Mouse (Mus musculus): ENCODE results near the gene Cacna2d4.

Gene Cacna2d4

GRCm38 (mm10) chr6:119224451-119225195, 11.7 kb upstream of the Cacna2d4 start:
- no peak for DNase-seq

- no peak for DNase-seq
Measured at GRCm38 (mm10) chr6:119225226-119225625, 11.1 kb upstream of the Cacna2d4 start.

- DNase-seq, result no peak
Measured at GRCm38 (mm10) chr6:119225731-119226130, 10.6 kb upstream of the Cacna2d4 start.

DNA sequence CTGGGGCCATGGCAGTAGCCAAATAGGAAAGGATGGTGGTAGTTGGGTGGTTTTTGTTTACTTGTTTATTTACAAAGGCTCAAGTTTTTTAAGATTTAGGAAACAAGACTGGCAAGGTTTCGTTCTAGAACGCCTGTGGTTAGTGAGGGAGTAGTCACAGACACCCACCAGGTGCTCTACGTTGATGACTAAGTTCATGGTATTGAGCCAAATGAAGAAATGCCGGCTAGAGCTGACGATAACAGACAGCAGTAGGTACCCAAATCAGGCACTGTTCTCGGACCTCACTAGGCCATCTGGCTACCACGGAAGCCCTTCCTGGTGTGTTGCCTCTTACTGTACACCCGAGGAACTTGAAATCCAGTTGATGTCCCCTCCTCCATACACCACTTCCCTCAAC, 9.3 kb upstream of the Cacna2d4 start:
- DNase-seq, result no peak

GRCm38 (mm10) chr6:119228861-119229603, 7.3 kb upstream of the Cacna2d4 start:
- DNase-seq, result no peak

- DNase-seq, result peak; percentile 37
Measured at GRCm38 (mm10) chr6:119233066-119233465, 3.3 kb upstream of the Cacna2d4 start.

DNA sequence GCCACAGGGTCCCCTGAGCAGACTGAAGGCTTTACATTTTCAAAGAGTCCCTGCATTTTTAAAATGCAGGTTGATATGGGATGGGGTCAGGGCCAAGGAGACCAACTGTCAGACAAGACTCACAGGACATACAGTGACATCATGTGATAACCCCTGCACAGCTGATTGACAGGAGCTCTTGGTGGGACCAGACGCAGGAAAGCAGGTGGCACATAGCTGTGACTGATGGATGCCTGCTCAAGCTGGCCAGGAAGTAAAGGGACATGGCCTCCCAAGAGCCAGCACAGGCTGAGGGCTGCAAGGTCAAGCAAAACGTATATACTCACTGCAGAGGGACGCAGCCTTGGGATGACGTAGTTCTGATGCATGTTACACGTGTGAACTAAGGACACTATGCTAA, 885 bp upstream of the Cacna2d4 start:
- DNase-seq, result no peak

DNA sequence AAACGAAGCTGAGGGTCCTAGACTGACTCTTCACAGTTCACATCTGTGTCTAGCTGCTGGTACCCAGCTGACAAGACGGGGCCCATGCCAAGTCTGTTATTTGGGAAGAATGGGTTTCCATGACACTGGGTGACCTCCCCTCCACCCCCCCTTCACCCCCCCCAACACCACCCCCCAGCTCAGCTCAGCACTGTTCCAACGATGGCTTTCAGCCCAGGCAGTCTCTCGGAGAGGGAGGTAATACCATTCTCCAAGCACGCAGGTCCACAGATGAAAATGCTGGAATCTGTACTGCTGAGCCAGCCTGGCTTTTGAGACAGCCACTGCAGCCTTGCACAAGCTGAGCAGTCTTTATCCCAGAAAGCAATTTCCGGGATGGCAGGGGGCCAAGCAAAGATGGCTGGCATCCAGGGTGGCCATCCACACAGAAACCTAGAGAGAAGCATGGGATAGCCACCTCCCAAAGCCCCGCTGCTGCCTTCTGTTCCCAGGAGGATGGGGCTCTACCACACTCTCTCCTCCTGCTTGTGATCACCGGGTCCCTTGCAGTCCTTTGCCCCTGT, 1.2 kb downstream of the Cacna2d4 start:
- DNase-seq, result peak; percentile 86

DNA sequence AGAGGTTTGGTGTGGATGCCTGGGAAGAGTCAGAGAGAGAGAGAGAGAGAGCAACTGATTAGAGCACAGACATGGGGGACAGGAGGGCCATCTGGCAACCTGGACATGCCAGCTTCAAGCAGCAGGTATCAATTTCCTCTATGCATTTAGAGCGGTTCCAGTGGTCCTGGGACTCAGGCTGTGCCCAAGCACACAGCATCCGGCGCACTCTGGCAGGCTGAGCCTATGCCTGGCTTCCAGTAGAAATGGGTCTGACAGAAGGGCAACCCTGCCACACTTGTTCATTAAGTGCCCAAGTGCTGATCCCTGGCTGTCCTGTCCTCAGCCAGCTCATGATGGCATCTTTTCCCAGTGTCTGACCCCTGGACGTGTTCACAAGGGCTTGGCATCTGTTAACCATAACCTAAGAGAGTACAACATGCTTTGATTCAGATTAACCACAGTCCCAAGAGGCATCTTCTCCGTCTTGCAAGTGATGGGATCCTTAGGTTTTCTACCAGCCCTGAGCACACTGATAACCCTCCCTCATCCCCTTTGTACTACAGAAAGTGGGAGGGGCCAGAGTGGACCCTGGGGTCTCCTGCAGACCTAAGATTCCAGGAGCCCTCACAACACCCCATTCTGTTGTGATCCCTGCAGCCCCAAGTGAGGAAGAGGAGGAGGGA, 3.1 kb downstream of the Cacna2d4 start:
- no peak for DNase-seq

GRCm38 (mm10) chr6:119240256-119240655, 3.9 kb downstream of the Cacna2d4 start:
- DNase-seq, result no peak

DNA sequence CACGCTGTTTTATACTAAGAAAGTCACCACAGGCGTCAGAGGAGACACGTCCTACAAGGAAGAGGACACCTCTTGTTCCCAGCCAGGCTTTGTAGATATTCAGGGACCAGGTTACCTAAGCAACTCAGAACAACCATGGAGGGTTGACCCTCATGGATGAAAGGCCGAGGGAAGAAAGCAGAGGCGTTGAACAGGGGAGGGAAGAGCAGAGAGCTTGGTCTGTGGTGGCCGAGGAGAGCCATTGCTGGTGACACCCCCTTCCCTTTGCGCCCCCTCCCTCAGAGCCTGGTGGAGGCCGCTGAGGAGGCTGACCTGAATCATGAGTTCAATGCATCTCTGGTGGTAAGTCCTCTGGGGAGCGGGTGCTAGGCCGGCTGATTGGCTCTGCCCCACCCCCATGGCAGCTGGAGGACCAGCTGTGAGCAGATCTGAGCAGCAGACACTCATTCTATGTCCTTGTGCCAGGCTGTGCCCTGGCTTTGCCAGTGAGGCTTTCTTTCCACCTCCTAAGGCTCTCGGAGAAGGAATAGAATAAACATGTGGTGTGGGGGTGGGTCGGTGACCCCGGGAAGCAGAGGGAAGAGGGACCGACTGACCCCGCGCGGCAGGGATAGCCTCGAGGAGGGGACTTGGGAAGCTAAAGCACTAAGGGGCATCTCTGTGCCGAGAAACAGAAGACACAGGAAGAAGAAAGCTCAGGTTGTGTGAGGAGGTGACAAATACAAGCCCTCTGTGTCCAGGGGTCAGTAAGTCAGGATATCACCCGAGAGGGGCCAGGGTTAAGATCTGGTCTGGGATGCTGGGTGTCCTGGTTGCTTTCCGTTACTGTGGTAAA, 4.8 kb downstream of the Cacna2d4 start:
- no peak for DNase-seq

- DNase-seq, result no peak
Measured at GRCm38 (mm10) chr6:119246082-119246481, 9.8 kb downstream of the Cacna2d4 start.

DNA sequence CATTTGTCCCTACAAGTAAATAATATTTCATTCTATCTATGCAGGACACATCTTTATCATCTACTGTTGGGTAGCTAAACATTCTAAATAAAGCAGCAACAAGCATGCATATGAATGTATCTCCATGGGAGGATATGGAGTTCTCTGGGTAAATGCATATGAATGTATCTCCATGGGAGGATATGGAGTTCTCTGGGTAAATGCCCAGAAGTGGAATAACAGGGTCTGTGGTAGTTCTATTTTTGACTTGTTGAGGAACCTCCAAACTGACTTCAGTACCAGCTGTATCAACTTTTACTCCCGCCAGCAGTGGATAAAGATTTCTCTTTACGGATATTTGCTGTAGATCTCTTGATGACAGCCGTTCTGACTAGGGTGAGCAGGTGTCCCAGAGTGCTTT, 12.3 kb downstream of the Cacna2d4 start:
- DNase-seq, result no peak

- no peak for DNase-seq
Measured at GRCm38 (mm10) chr6:119249726-119250125, 13.4 kb downstream of the Cacna2d4 start.

DNA sequence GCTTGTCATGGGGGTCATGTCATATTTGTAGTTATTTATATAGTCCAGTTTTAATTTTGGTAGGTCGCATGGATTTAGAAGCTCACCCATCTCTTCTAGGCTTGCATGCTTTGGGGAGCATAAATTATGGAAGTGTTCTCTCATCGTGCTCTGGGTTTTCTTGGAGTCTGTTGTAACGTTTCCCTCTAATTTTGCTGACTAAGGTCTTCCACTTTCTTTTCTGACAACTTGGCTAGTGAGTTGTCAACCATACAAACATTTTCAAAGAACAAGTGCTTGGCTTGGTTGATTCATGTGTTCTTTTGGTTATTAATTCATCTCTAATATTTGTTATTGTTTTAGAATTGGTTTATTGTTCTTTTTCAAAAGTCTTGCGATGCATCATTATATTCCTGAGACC, 15.4 kb downstream of the Cacna2d4 start:
- DNase-seq, result no peak

DNA sequence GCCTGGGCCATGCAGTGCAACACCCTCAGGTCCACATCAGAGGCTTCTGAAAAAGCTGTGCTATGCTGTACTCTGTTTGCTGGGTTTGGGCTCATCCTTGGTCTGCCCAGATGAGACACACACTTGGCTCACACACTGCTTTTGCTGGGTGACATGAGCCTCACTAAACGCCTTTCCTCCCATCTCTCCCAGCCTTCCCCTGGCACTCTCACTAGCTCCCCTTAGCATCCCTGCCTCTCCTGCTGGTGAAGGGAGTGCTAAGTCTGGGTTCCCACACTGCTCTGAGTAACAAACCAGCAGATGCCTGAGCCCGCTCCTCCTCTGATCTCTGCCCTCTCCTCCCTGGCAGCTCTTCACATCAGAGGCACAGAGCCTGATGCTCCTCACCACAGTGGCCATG, 40.4 kb downstream of the Cacna2d4 start:
- DNase-seq, result no peak

GRCm38 (mm10) chr6:119280761-119281160, 44.4 kb downstream of the Cacna2d4 start:
- no peak for DNase-seq

GRCm38 (mm10) chr6:119301310-119301709, 65.0 kb downstream of the Cacna2d4 start:
- DNase-seq, result no peak

GRCm38 (mm10) chr6:119303331-119303730, 67.0 kb downstream of the Cacna2d4 start:
- DNase-seq, result no peak

DNA sequence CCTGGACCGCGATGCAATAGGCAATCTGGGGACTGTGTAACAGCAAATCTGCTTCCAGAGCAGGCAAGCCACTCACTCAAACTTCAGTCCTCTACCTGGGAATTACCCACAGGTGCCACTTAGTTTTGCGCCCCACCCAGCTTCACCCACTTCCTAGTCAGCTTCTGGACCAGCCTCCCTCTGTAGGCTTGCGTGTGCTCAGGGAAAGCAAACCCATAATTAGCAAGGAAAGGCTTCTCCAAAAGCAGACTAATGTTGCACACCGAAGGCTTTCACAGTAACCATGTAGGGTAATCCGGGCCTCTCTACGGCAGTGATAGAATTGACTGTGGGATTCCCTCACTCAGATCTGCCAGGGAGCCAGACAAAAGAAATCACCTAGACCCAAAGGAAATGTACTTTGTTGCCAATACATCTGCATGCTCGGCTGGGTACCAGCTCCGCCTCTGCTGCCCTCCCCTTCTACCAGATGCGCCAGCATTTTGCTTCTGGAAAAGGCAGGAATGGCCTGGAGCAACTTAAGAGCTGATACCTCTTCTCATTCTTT, 71.6 kb downstream of the Cacna2d4 start:
- DNase-seq, result no peak

DNA sequence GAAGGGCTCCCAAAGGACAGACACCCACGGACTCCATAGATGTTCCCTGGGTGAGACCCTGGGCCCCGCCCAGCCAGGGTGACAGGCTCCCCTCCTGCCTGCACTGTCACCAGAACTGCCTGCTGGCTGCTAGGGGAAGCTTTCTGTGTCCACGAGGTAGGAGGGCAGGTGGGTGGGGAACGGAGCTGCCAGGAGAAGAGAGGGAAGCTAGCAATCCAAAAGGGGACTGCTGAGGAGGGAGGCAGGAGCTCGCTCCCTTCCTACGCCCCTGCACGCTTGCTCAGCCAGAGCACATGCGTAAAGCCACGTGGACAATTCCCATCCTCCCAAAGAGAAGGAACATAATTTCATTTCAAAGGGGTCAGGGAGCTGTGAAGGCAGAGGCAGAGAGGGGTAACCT, 73.8 kb downstream of the Cacna2d4 start:
- DNase-seq, result no peak

DNA sequence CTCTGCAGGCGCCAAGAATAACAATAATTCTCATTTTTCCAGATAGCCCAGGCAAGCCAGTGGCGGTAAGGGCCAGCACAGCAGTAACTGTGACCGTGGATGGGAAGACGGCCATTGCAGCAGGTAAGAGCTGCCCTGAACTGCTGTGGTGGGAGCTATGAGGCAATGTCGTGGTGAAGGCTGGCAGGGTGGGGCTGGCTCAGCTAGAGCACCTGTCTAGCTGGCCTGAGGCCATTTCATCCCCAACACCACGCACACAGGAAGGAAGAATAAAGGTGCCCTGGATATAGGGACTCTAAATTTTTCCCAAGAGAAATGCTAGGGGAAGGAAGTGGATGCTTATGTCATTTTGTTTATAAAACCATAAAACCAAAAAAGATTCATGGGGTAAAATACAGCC, 76.1 kb downstream of the Cacna2d4 start:
- no peak for DNase-seq

Data from lung, postnatal 10 days (tissue).